Mouse (Mus musculus) brain, embryonic 14.5 days (tissue): ENCODE data around the gene Zfp281.

Experiments used
- CTCF ChIP-seq: fragments of 200-500 bp; IDR thresholded peaks from 2 replicates; pipeline ENCODE4 v1.5.1; 2012; ENCODE audit warnings: inconsistent platforms, mild to moderate bottlenecking, moderate library complexity, borderline replicate concordance; ENCODE audit not compliant: insufficient read depth, insufficient read length; ENCODE audit errors: extremely low read depth
- POLR2A ChIP-seq: fragments of 200-500 bp; IDR thresholded peaks from 2 replicates; pipeline ENCODE4 v1.6.1; 2012; ENCODE audit warnings: mild to moderate bottlenecking, inconsistent platforms, borderline replicate concordance; ENCODE audit not compliant: poor library complexity, insufficient read depth, insufficient read length, severe bottlenecking; ENCODE audit errors: extremely low read depth

GRCm38 (mm10) chr1:136659917-136660316, 35.2 kb downstream of the Zfp281 start:
- TF ChIP-seq CTCF (no peak), POLR2A (no peak)
